7 mouse cellular contexts compared by ENCODE assay signal in genomic region chr7:24885468-24886307, GRCm38 (mm10). TPM values are rescaled to one million over a fixed set of nuclear protein-coding genes. Genes with fewer than 3 reads are reported as not detected.
DNase-seq lines count a peak whose midpoint lies in the region; ATAC-seq and TF ChIP-seq lines count a peak whose summit lies in the region.

No protein-coding gene starts in this region.

- 19% methylated on average over 12 of the region's 12 CpGs for WGBS in lung, embryonic 16.5 days
- 35% methylated on average over 12 of the region's 12 CpGs for WGBS in embryonic facial prominence, embryonic 14.5 days
- WGBS in limb, embryonic 10.5 days, result 51% methylated on average over 12 of the region's 12 CpGs
- 6% methylated on average over 12 of the region's 12 CpGs for WGBS in small intestine, adult 2 months

- ATAC-seq in lung, embryonic 16.5 days (ENCODE audit: low read depth), result no peak
- ATAC-seq in embryonic facial prominence, embryonic 14.5 days (ENCODE audit: low read depth), result no peak
- ATAC-seq in monocyte, adult 5-6 weeks (replicated peaks; ENCODE audit: insufficient number of reproducible peaks, low FRiP score, low TSS enrichment, poor library complexity, severe bottlenecking), result no peak

- peak overlapping the region; percentile 74 for H3K4me3 ChIP-seq in lung, embryonic 16.5 days (ENCODE audit: low read length)
- peak overlapping the region; percentile 99 for H3K4me3 ChIP-seq in embryonic facial prominence, embryonic 14.5 days (ENCODE audit: low read depth, low read length)
- peak overlapping the region; percentile 99 for H3K4me3 ChIP-seq in limb, embryonic 10.5 days
- H3K4me3 ChIP-seq in small intestine, adult 2 months (ENCODE audit: low read depth, low read length), result peak overlapping the region; percentile 83

- peaks cover 31% of the 10 kb centered on the region for H3K4me1 ChIP-seq in lung, embryonic 16.5 days (replicated peaks; ENCODE audit: control insufficient read depth, insufficient read depth, low read length)
- H3K4me1 ChIP-seq in embryonic facial prominence, embryonic 14.5 days (ENCODE audit: control insufficient read depth, insufficient read depth, low read length), result peaks cover 14% of the 10 kb centered on the region
- H3K4me1 ChIP-seq in limb, embryonic 10.5 days, result peaks cover 31% of the 10 kb centered on the region
- peaks cover 2% of the 10 kb centered on the region; the same call in 1 of the 2 replicates for H3K4me1 ChIP-seq in small intestine, adult 2 months (ENCODE audit: control insufficient read depth, insufficient read depth, insufficient read length, low read length)

- no peak for TF ChIP-seq POLR2A in small intestine, adult 2 months (IDR thresholded peaks at IDR 0.05; ENCODE audit: low read depth, low read length)

- no peaks in the 10 kb centered on the region for H3K9me3 ChIP-seq in lung, embryonic 16.5 days (ENCODE audit: control insufficient read depth, low read length)
- H3K9me3 ChIP-seq in embryonic facial prominence, embryonic 14.5 days (ENCODE audit: control insufficient read depth, low read length), result no peaks in the 10 kb centered on the region
- no peaks in the 10 kb centered on the region for H3K9me3 ChIP-seq in limb, embryonic 10.5 days (replicated peaks)

- H3K4me2 ChIP-seq in lung, embryonic 16.5 days (ENCODE audit: low read depth, low read length), result peak overlapping the region; percentile 85
- peak overlapping the region; percentile 87 for H3K4me2 ChIP-seq in embryonic facial prominence, embryonic 14.5 days (ENCODE audit: low read depth, low read length)

- no peak for TF ChIP-seq CTCF in small intestine, adult 2 months (IDR thresholded peaks at IDR 0.05; ENCODE audit: extremely low read depth, insufficient read length, insufficient replicate concordance, low read depth, low read length)

- H3K27ac ChIP-seq in lung, embryonic 16.5 days (ENCODE audit: low read length), result peak overlapping the region; percentile 28; the same call in 1 of the 2 replicates
- peak overlapping the region; percentile 92 for H3K27ac ChIP-seq in embryonic facial prominence, embryonic 14.5 days (replicated peaks; ENCODE audit: low read depth, low read length)
- H3K27ac ChIP-seq in limb, embryonic 10.5 days, result peak overlapping the region; percentile 99
- H3K27ac ChIP-seq in small intestine, adult 2 months (ENCODE audit: insufficient read depth, low read depth, low read length), result no peak overlapping the region

- peaks cover 29% of the 10 kb centered on the region for H3K36me3 ChIP-seq in lung, embryonic 16.5 days (ENCODE audit: control insufficient read depth, insufficient read depth, low read length)
- peaks cover 54% of the 10 kb centered on the region for H3K36me3 ChIP-seq in embryonic facial prominence, embryonic 14.5 days (ENCODE audit: control insufficient read depth, insufficient read depth, low read length)
- peaks cover 55% of the 10 kb centered on the region for H3K36me3 ChIP-seq in limb, embryonic 10.5 days
- H3K36me3 ChIP-seq in small intestine, adult 2 months (ENCODE audit: control insufficient read depth, insufficient read depth, low read length), result peaks cover 43% of the 10 kb centered on the region

- H3K9ac ChIP-seq in lung, embryonic 16.5 days (ENCODE audit: low read length), result peak overlapping the region; percentile 97
- H3K9ac ChIP-seq in embryonic facial prominence, embryonic 14.5 days (ENCODE audit: low read depth, low read length), result peak overlapping the region; percentile 100

- H3K27me3 ChIP-seq in lung, embryonic 16.5 days (ENCODE audit: control insufficient read depth, insufficient read depth, low read depth, low read length), result no peaks in the 10 kb centered on the region
- no peaks in the 10 kb centered on the region for H3K27me3 ChIP-seq in embryonic facial prominence, embryonic 14.5 days (replicated peaks; ENCODE audit: control insufficient read depth, insufficient read depth, low read length)
- H3K27me3 ChIP-seq in limb, embryonic 10.5 days (ENCODE audit: low read depth, poor library complexity, severe bottlenecking), result no peaks in the 10 kb centered on the region
- no peaks in the 10 kb centered on the region for H3K27me3 ChIP-seq in small intestine, adult 2 months (ENCODE audit: control insufficient read depth, insufficient read depth, low read length)

- no peak for DNase-seq in lung, postnatal 4 days
- no peak for DNase-seq in embryonic facial prominence, embryonic 14.5 days (ENCODE audit: low spot score)
- no peak for DNase-seq in limb, embryonic 10.5 days (ENCODE audit: low spot score)
- DNase-seq in thymus, postnatal 10 days (ENCODE audit: low spot score in 2 of 2), result no peak

RNA-seq across cellular contexts. Expression of gene Rps19, which starts 1.5 kb away (rescaled TPM):
- polyA plus RNA-seq in lung, embryonic 16.5 days (2015; fragmentation: Nextera tagmentation; extraction: Ambion mirVana), result 2,580 and 2,777 TPM in 2 replicates
- 3,017 and 3,062 TPM in 2 replicates for polyA plus RNA-seq in embryonic facial prominence, embryonic 14.5 days (2014; fragmentation: Nextera tagmentation; extraction: Ambion mirVana)
- 2,143 and 2,281 TPM in 2 replicates for polyA plus RNA-seq in limb, embryonic 10.5 days (2016; fragmentation: Nextera tagmentation; extraction: Ambion mirVana)
- polyA plus RNA-seq in small intestine, adult 2 months (2012; rRNA removed), result 254 and 421 TPM in 2 replicates
- 599 to 964 TPM (median 888 TPM) in 3 replicates for total RNA-seq in monocyte, adult 5-6 weeks (2017)

RNA-seq across cellular contexts. Expression of gene Cd79a, which starts 11.5 kb away (rescaled TPM):
- polyA plus RNA-seq in lung, embryonic 16.5 days (2015; fragmentation: Nextera tagmentation; extraction: Ambion mirVana), result 0.62 and 0.78 TPM in 2 replicates
- 0.35 and 0.60 TPM in 2 replicates for polyA plus RNA-seq in embryonic facial prominence, embryonic 14.5 days (2014; fragmentation: Nextera tagmentation; extraction: Ambion mirVana)
- 0.31 and 0.36 TPM in 2 replicates for polyA plus RNA-seq in limb, embryonic 10.5 days (2016; fragmentation: Nextera tagmentation; extraction: Ambion mirVana)
- polyA plus RNA-seq in small intestine, adult 2 months (2012; rRNA removed), result 23.2 and 54.3 TPM in 2 replicates
- 26.8 to 46.7 TPM (median 35.0 TPM) in 3 replicates for total RNA-seq in monocyte, adult 5-6 weeks (2017)

RNA-seq across cellular contexts. Expression of gene Dmrtc2, which starts 15.8 kb away (rescaled TPM):
- polyA plus RNA-seq in lung, embryonic 16.5 days (2015; fragmentation: Nextera tagmentation; extraction: Ambion mirVana), result not detected in 2 replicates
- not detected in 2 replicates for polyA plus RNA-seq in embryonic facial prominence, embryonic 14.5 days (2014; fragmentation: Nextera tagmentation; extraction: Ambion mirVana)
- not detected in 2 replicates for polyA plus RNA-seq in limb, embryonic 10.5 days (2016; fragmentation: Nextera tagmentation; extraction: Ambion mirVana)
- polyA plus RNA-seq in small intestine, adult 2 months (2012; rRNA removed), result not detected in 2 replicates
- not detected in 3 replicates for total RNA-seq in monocyte, adult 5-6 weeks (2017)

RNA-seq across cellular contexts. Expression of gene Lypd4, which starts 15.9 kb away (rescaled TPM):
- polyA plus RNA-seq in lung, embryonic 16.5 days (2015; fragmentation: Nextera tagmentation; extraction: Ambion mirVana), result not detected in 2 replicates
- polyA plus RNA-seq in embryonic facial prominence, embryonic 14.5 days (2014; fragmentation: Nextera tagmentation; extraction: Ambion mirVana), result not detected in 2 replicates
- polyA plus RNA-seq in limb, embryonic 10.5 days (2016; fragmentation: Nextera tagmentation; extraction: Ambion mirVana), result not detected in 2 replicates
- polyA plus RNA-seq in small intestine, adult 2 months (2012; rRNA removed), result not detected in 2 replicates
- not detected in 3 replicates for total RNA-seq in monocyte, adult 5-6 weeks (2017)

RNA-seq across cellular contexts. Expression of gene Arhgef1, which starts 17.0 kb away (rescaled TPM):
- polyA plus RNA-seq in lung, embryonic 16.5 days (2015; fragmentation: Nextera tagmentation; extraction: Ambion mirVana), result 119 and 126 TPM in 2 replicates
- 86.7 and 89.3 TPM in 2 replicates for polyA plus RNA-seq in embryonic facial prominence, embryonic 14.5 days (2014; fragmentation: Nextera tagmentation; extraction: Ambion mirVana)
- 77.1 and 100 TPM in 2 replicates for polyA plus RNA-seq in limb, embryonic 10.5 days (2016; fragmentation: Nextera tagmentation; extraction: Ambion mirVana)
- polyA plus RNA-seq in small intestine, adult 2 months (2012; rRNA removed), result 106 and 209 TPM in 2 replicates
- 214 to 370 TPM (median 269 TPM) in 3 replicates for total RNA-seq in monocyte, adult 5-6 weeks (2017)

Comparison
In these comparisons a context has a peak if more than half of its experiments do, and no peak if none do; other contexts are left out.
1. RNA of gene Cd79a, which starts 11.5 kb away (polyA plus RNA-seq): 23.2 to 54.3 TPM in small intestine, adult 2 months; 0.62 to 0.78 TPM in lung, embryonic 16.5 days, 0.35 to 0.60 TPM in embryonic facial prominence, embryonic 14.5 days and 0.31 to 0.36 TPM in limb, embryonic 10.5 days; every median in the first group is over 10 times any median in the second.
2. Peak in every context shown above with its lines, with median percentiles within 50 percentile points of each other: H3K4me3 ChIP-seq.